ENCODE assay signal across 8 mouse cellular contexts in the genomic region with DNA sequence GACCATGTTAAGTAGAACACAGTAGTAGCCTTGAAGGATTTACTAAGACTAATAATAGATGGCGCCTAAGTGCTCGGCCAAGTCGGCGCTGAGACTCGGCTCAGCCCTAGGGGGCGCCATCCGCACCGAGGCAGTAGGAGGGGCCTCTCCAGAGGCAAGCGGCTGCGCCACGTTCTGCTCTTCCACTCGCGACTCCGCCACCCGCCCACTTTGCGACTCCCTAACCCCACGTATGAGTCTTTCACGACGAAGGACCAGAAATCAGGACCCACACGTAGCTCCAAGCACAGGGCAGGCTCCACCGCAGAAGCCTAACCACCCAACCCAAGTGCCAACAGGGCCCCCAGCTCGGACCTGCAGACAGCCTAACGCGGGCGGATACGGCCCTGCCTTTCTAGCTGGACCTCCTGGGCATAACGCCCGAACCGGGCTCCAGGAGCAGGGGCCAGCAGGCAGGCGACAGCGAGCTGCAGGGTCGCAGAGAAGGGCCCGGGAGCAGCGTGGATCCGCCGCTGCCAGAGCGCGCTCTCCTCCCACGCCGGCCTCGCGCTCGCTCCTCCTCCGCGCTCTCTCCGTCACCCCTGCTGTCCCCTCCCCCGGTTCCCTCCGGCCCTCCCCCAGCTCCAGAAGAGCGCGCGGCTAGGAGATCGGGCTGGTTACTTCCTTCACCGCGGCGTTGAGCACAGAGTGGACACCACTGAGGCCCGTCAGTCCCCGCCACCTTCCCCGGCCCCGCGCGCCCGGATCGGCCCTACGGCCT. TPM values are rescaled to one million over a fixed set of nuclear protein-coding genes. Genes with fewer than 3 reads are reported as not detected.
DNase-seq lines count a peak whose midpoint lies in the region; ATAC-seq lines count a peak whose summit lies in the region.

Gene Ets2, plus strand, starts transcription at position 274 of the 760 bp plus-strand sequence.

- no peaks in the 10 kb centered on the region for H3K9me3 ChIP-seq in hindbrain, embryonic 11.5 days (ENCODE audit: control insufficient read depth, low read length)

- no peaks in the 10 kb centered on the region for H3K36me3 ChIP-seq in hindbrain, embryonic 11.5 days (ENCODE audit: control insufficient read depth, insufficient read depth, low read length)

- H3K4me2 ChIP-seq in hindbrain, embryonic 11.5 days (replicated peaks; ENCODE audit: low read depth, low read length): peak within 1 kb of the TSS; percentile 97

- ATAC-seq in hindbrain, embryonic 11.5 days (ENCODE audit: low FRiP score): peak; percentile 94

- H3K27ac ChIP-seq in hindbrain, embryonic 11.5 days (ENCODE audit: low read depth, low read length): peak within 1 kb of the TSS; percentile 69; the same call in 1 of the 2 replicates

- peak; percentile 87 for DNase-seq in MN1 (ENCODE audit: low spot score)
- peak; percentile 93 for DNase-seq in cerebellum, adult 9-10 months
- peak; percentile 79 to 94 for DNase-seq in frontal cortex, adult 2 months (ENCODE audit: extremely low spot score in 1 of 2, low spot score in 1 of 2)
- DNase-seq in hindbrain, embryonic 11.5 days (ENCODE audit: low spot score): peak; percentile 91
- DNase-seq in layer of hippocampus, postnatal 10 days (ENCODE audit: low spot score in 2 of 2): peak; percentile 91 to 94
- DNase-seq in lung, postnatal 10 days: peak; percentile 95
- DNase-seq in ovary, postnatal 36 days (ENCODE audit: low spot score): peak; percentile 91
- peak; percentile 91 for DNase-seq in thymus, postnatal 25 days

- peak within 1 kb of the TSS; percentile 66 for H3K4me3 ChIP-seq in hindbrain, embryonic 11.5 days (ENCODE audit: low read depth, low read length)

- peak within 1 kb of the TSS; percentile 92 for H3K9ac ChIP-seq in hindbrain, embryonic 11.5 days (ENCODE audit: low read depth, low read length)

- H3K4me1 ChIP-seq in hindbrain, embryonic 11.5 days (replicated peaks; ENCODE audit: control insufficient read depth, insufficient read depth, low read length): no peaks in the 10 kb centered on the region

- under 1% methylated on average over 54 of the region's 64 CpGs for WGBS in hindbrain, embryonic 11.5 days

- peaks cover 2% of the 10 kb centered on the region; the same call in 1 of the 2 replicates for H3K27me3 ChIP-seq in hindbrain, embryonic 11.5 days (ENCODE audit: control insufficient read depth, insufficient read depth, low read length)

RNA-seq across cellular contexts. Expression of gene Ets2, which starts in this region (rescaled TPM):
- polyA plus RNA-seq in frontal cortex, adult 2 months (2012; rRNA removed): 27.1 and 30.2 TPM in 2 replicates
- polyA plus RNA-seq in hindbrain, embryonic 11.5 days (2014; fragmentation: Nextera tagmentation; extraction: Ambion mirVana): 17.6 and 25.0 TPM in 2 replicates
- total RNA-seq in layer of hippocampus, postnatal 10 days (2021): 10 to 100 TPM; 40.0 to 40.6 TPM

Comparison
In these comparisons a context has a peak if more than half of its experiments do, and no peak if none do; other contexts are left out.
1. Peak in every context shown above with its lines: DNase-seq, ATAC-seq, H3K4me3 ChIP-seq and H3K27ac ChIP-seq.